Mouse (Mus musculus) myocyte (in vitro differentiated cells): ENCODE measurements around the gene Gm17657.
"Not testable (repeated sequence)": the region's sequence is repeated elsewhere in the genome, so short reads cannot be mapped to it uniquely, and the experiment has no call there.

ENCODE experiments used
- CEBPB ChIP-seq: IDR thresholded peaks from 2 replicates; pipeline ENCODE4 v1.6.1; 2011; ENCODE audit warnings: mild to moderate bottlenecking, moderate library complexity; ENCODE audit not compliant: poor library complexity, insufficient read depth, severe bottlenecking
- E2F4 ChIP-seq: IDR thresholded peaks from one replicate; pipeline ENCODE4 v1.6.1; 2011; ENCODE audit warnings: mild to moderate bottlenecking, control low read depth, moderate library complexity; ENCODE audit not compliant: insufficient read depth
- MAX ChIP-seq: IDR thresholded peaks from one replicate; pipeline ENCODE4 v1.6.1; 2011; ENCODE audit warnings: low read depth, mild to moderate bottlenecking, control low read depth
- POLR2A ChIP-seq: IDR thresholded peaks from one replicate; pipeline ENCODE4 v1.6.1; 2011; ENCODE audit warnings: low read depth, mild to moderate bottlenecking, control low read depth, moderate library complexity; ENCODE audit not compliant: insufficient read length
- POLR2AphosphoS2 ChIP-seq: IDR thresholded peaks from one replicate; pipeline ENCODE4 v1.6.1; 2011; ENCODE audit warnings: low read depth, control low read depth; ENCODE audit not compliant: insufficient read length
- TCF3 ChIP-seq: IDR thresholded peaks from one replicate; pipeline ENCODE4 v1.6.1; 2011; ENCODE audit warnings: low read depth, control low read depth; ENCODE audit not compliant: insufficient read length
- USF1 ChIP-seq: IDR thresholded peaks from one replicate; pipeline ENCODE4 v1.6.1; 2011; ENCODE audit warnings: low read depth, mild to moderate bottlenecking, control low read depth, moderate library complexity

DNA sequence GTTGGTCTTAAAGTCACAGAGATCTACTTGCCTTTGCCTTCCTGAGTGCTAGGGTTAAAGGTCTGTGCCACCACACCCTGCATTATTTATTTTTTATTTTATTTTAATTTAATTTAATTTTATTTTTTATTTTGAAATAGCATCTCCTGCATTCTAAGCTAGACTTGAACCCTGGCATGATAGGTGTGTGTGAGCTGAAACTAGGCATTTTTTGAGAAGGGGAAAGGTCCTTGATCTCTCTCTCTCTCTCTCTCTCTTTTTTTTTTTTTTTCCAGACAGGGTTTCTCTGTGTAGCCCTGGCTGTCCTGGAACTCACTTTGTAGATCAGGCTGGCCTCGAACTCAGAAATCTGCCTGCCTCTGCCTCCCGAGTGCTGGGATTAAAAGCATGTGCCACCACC, 50.5 kb downstream of the Gm17657 start:
- TF ChIP-seq CEBPB, E2F4, POLR2AphosphoS2, POLR2A, MAX, USF1, TCF3: not testable (repeated sequence)
